Mouse (Mus musculus): ENCODE data around the gene Agr2. TPM values are rescaled to one million over a fixed set of nuclear protein-coding genes. Genes with fewer than 3 reads are reported as not detected.

The Agr2 gene
- polyA plus RNA-seq, 1 experiment from 2014 or later, result 6.9 TPM

DNA sequence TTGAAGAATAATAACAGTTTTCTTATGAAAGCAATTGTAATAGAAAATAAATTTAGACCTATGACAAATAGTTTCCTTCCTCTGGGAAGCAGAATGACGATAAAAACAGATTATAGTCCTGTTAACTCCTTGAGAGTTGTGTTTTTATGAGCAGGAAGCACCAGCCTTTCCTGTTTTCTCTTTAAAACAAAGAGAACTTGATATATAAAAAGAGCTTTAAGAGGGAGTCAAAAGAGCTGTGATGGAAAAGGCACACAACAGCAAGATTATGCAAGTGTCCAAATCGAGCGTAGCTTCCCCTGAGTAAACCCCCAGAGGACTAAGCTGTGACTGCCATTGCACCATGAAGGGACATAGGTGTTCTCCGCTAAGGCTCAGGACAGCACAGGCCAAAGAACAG lies 39.7 kb downstream of the Agr2 start:
- Histone ChIP-seq H3K36me3 (ENCODE audit: control insufficient read depth, insufficient read depth, low read length) (0 out of 2 replicates have a peak, but pooled peaks cover 2% of the 10 kb centered on the region), H3K9ac (ENCODE audit: low read length) (no peak overlapping the region), H3K4me1 (replicated peaks; ENCODE audit: control insufficient read depth, insufficient read depth, low read length) (peaks cover 19% of the 10 kb centered on the region), H3K27me3 (ENCODE audit: control insufficient read depth, insufficient read depth, low read depth, low read length) (no peaks in the 10 kb centered on the region), H3K9me3 (ENCODE audit: control insufficient read depth, low read length) (no peaks in the 10 kb centered on the region), H3K4me3 (ENCODE audit: low read length) (no peak overlapping the region), H3K4me2 (ENCODE audit: low read depth, low read length) (0 out of 2 replicates have a peak overlapping the region, but pooled peaks have one; percentile 25), H3K27ac (ENCODE audit: low read length) (peak overlapping the region; percentile 88)
- peak; percentile 21; the same call in 1 of the 2 replicates for ATAC-seq (ENCODE audit: low read depth)
- 59% methylated on average over 4 of the region's 4 CpGs for WGBS

- 93% methylated on average over 6 of the region's 6 CpGs for WGBS
- H3K9ac ChIP-seq (ENCODE audit: low read length), result no peak overlapping the region
Observed at GRCm38 (mm10) chr12:36035501-36035900, 42.8 kb downstream of the Agr2 start.

DNA sequence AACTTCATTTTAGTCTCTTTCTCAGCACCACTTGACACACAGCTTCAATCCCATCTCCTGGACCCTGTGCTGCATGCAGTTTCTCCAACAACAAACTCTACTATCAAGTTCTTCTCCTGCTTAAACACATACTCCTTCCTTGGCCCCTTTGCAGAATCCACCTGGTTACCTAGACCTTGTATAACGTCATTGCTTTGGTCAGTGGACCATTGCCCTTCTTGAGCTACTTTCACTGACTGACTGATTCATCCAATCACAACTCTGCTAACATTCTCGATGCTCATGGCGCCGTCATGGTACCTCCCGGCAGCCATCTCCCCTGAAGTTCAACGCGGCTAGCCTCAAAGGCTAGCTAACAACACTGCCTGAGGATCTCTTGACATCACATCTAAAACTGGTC lies 43.4 kb downstream of the Agr2 start:
- no peak for ATAC-seq (ENCODE audit: low read depth)
- Histone ChIP-seq H3K36me3 (ENCODE audit: control insufficient read depth, insufficient read depth, low read length) (0 out of 2 replicates have a peak, but pooled peaks cover 2% of the 10 kb centered on the region), H3K4me1 (replicated peaks; ENCODE audit: control insufficient read depth, insufficient read depth, low read length) (peaks cover 7% of the 10 kb centered on the region), H3K4me3 (ENCODE audit: low read length) (no peak overlapping the region), H3K4me2 (ENCODE audit: low read depth, low read length) (no peak overlapping the region), H3K9me3 (ENCODE audit: control insufficient read depth, low read length) (no peaks in the 10 kb centered on the region), H3K27ac (ENCODE audit: low read length) (no peak overlapping the region), H3K9ac (ENCODE audit: low read length) (no peak overlapping the region), H3K27me3 (ENCODE audit: control insufficient read depth, insufficient read depth, low read depth, low read length) (no peaks in the 10 kb centered on the region)
- WGBS, result 96% methylated on average over 7 of the region's 7 CpGs

More at GRCm38 (mm10) chr12:36035501-36035900, 42.8 kb downstream of the Agr2 start:
- no peak for ATAC-seq (ENCODE audit: low read depth)
- H3K36me3 ChIP-seq (ENCODE audit: control insufficient read depth, insufficient read depth, low read length), result 0 out of 2 replicates have a peak, but pooled peaks cover 2% of the 10 kb centered on the region
- H3K4me1 ChIP-seq (replicated peaks; ENCODE audit: control insufficient read depth, insufficient read depth, low read length), result peaks cover 12% of the 10 kb centered on the region
- H3K4me3 ChIP-seq (ENCODE audit: low read length), result no peak overlapping the region
- H3K27me3 ChIP-seq (ENCODE audit: control insufficient read depth, insufficient read depth, low read depth, low read length), result no peaks in the 10 kb centered on the region
- H3K4me2 ChIP-seq (ENCODE audit: low read depth, low read length), result no peak overlapping the region
- no peak overlapping the region for H3K27ac ChIP-seq (ENCODE audit: low read length)
- H3K9me3 ChIP-seq (ENCODE audit: control insufficient read depth, low read length), result no peaks in the 10 kb centered on the region

DNA sequence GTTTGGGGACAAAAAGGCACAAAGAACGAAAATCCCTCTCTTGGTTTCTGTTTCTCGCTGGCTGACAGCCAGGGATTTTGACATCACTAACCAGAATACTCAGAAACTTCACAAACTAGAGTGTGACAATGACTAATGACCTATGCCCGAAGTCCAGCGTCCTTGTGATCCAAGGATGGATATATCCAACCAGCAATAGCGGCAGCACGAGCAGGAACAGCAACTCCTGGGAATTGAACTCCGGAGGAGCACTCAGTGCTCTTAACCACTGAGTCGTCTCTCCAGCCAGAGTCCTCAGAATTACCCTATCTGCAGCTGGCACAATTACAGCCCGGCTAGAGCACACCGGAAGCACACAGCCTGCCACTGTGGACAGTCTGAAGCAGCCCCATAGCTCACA lies 44.1 kb downstream of the Agr2 start:
- no peaks in the 10 kb centered on the region for H3K9me3 ChIP-seq (ENCODE audit: control insufficient read depth, low read length)
- no peak for ATAC-seq (ENCODE audit: low read depth)
- 0 out of 2 replicates have a peak overlapping the region, but pooled peaks have one; percentile 24 for H3K9ac ChIP-seq (ENCODE audit: low read length)
- no peak overlapping the region for H3K27ac ChIP-seq (ENCODE audit: low read length)
- no peak overlapping the region for H3K4me3 ChIP-seq (ENCODE audit: low read length)
- no peaks in the 10 kb centered on the region; the same call in 1 of the 2 replicates for H3K27me3 ChIP-seq (ENCODE audit: control insufficient read depth, insufficient read depth, low read depth, low read length)
- WGBS, result 52% methylated on average over 10 of the region's 10 CpGs
- H3K4me2 ChIP-seq (ENCODE audit: low read depth, low read length), result no peak overlapping the region
- peaks cover 8% of the 10 kb centered on the region; the same call in 1 of the 2 replicates for H3K4me1 ChIP-seq (replicated peaks; ENCODE audit: control insufficient read depth, insufficient read depth, low read length)
- 0 out of 2 replicates have a peak, but pooled peaks cover 2% of the 10 kb centered on the region for H3K36me3 ChIP-seq (ENCODE audit: control insufficient read depth, insufficient read depth, low read length)

DNA sequence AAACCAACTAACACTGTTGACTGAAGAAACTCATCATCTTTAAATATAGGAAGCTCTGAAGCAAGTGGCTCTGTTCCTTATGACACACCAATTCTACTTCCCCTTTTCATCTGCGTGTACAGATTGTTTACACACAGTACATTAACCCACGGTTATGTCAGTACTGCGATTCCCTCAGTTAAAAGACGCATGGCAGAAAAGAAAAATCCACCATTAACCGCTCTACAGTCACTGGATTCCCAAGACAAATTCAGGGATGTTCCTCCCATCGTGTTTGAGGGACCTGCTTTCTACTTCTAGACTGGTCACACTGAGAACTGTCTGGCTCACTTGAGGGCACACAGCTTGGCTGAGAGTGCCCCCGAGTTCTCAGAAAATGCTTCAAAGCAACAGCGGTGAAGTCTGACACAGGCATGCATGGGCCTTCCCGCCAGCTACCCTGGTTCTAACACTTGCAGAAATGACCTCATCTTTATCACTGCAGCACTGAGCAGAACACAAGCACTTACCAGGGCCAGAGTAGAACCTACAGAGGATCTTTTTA lies 46.9 kb downstream of the Agr2 start:
- peak overlapping the region; percentile 44 for H3K4me2 ChIP-seq (ENCODE audit: low read depth, low read length)
- H3K36me3 ChIP-seq (ENCODE audit: control insufficient read depth, insufficient read depth, low read length), result no peaks in the 10 kb centered on the region
- ATAC-seq (ENCODE audit: low read depth), result no peak
- H3K27me3 ChIP-seq (ENCODE audit: control insufficient read depth, insufficient read depth, low read depth, low read length), result no peaks in the 10 kb centered on the region; the same call in 1 of the 2 replicates
- peak overlapping the region; percentile 26 for H3K4me3 ChIP-seq (ENCODE audit: low read length)
- H3K9ac ChIP-seq (ENCODE audit: low read length), result no peak overlapping the region
- WGBS, result 39% methylated on average over 9 of the region's 9 CpGs
- H3K9me3 ChIP-seq (ENCODE audit: control insufficient read depth, low read length), result no peaks in the 10 kb centered on the region
- H3K27ac ChIP-seq (ENCODE audit: low read length), result no peak overlapping the region
- H3K4me1 ChIP-seq (replicated peaks; ENCODE audit: control insufficient read depth, insufficient read depth, low read length), result peaks cover 9% of the 10 kb centered on the region; the same call in 1 of the 2 replicates

DNA sequence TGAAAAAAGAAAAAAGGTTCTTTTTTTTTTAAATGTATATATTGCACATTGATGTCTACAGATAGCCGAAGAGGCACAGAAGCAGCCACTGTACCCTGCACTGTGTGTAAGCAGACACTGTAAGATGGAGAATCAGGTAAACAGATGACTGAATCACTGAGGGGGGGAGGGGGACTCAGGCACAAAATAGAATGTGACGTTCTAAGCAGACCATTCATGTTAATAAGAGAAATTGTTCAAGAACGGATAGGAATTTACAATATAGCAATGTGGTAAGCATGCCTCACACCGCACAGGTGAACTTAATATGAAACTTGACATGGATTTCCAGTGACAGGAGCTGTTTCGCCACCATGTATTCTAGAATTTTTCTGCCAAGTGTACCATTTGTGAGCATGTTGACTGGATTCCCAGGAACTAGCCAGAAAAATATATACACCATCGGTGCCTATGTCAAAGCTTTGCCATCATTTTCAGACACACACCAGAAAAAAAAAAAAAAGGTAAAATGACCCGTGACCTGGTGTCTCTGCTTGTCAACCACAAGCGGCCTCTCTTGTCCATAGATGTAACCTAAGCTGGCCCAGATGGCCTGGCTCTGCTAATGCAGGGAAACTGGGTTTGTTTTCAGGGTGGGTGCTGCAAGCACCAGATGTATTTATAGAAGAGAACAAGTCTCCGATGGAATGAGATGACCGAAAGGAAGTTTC lies 48.0 kb downstream of the Agr2 start:
- H3K4me2 ChIP-seq (ENCODE audit: low read depth, low read length), result peak overlapping the region; percentile 97
- no peak for ATAC-seq (ENCODE audit: low read depth)
- H3K9me3 ChIP-seq (ENCODE audit: control insufficient read depth, low read length), result no peaks in the 10 kb centered on the region
- H3K9ac ChIP-seq (ENCODE audit: low read length), result peak overlapping the region; percentile 89
- peak overlapping the region; percentile 85 for H3K4me3 ChIP-seq (ENCODE audit: low read length)
- H3K4me1 ChIP-seq (replicated peaks; ENCODE audit: control insufficient read depth, insufficient read depth, low read length), result peaks cover 9% of the 10 kb centered on the region; the same call in 1 of the 2 replicates
- H3K27ac ChIP-seq (ENCODE audit: low read length), result peak overlapping the region; percentile 65
- 43% methylated on average over 10 of the region's 10 CpGs for WGBS
- no peaks in the 10 kb centered on the region; the same call in 1 of the 2 replicates for H3K27me3 ChIP-seq (ENCODE audit: control insufficient read depth, insufficient read depth, low read depth, low read length)
- H3K36me3 ChIP-seq (ENCODE audit: control insufficient read depth, insufficient read depth, low read length), result no peaks in the 10 kb centered on the region

GRCm38 (mm10) chr12:36041281-36041589 lies 48.5 kb downstream of the Agr2 start:
- peak overlapping the region; percentile 89 for H3K9ac ChIP-seq (ENCODE audit: low read length)
- WGBS, result 14% methylated on average over 4 of the region's 4 CpGs
- H3K27me3 ChIP-seq (ENCODE audit: control insufficient read depth, insufficient read depth, low read depth, low read length), result no peaks in the 10 kb centered on the region; the same call in 1 of the 2 replicates
- H3K4me1 ChIP-seq (replicated peaks; ENCODE audit: control insufficient read depth, insufficient read depth, low read length), result peaks cover 9% of the 10 kb centered on the region; the same call in 1 of the 2 replicates
- peak overlapping the region; percentile 65 for H3K27ac ChIP-seq (ENCODE audit: low read length)
- ATAC-seq (ENCODE audit: low read depth), result no peak
- H3K9me3 ChIP-seq (ENCODE audit: control insufficient read depth, low read length), result no peaks in the 10 kb centered on the region
- peak overlapping the region; percentile 85 for H3K4me3 ChIP-seq (ENCODE audit: low read length)
- no peaks in the 10 kb centered on the region for H3K36me3 ChIP-seq (ENCODE audit: control insufficient read depth, insufficient read depth, low read length)
- peak overlapping the region; percentile 97 for H3K4me2 ChIP-seq (ENCODE audit: low read depth, low read length)

GRCm38 (mm10) chr12:36041703-36042347 lies 49.1 kb downstream of the Agr2 start:
- WGBS, result under 1% methylated on average over 37 of the region's 50 CpGs
- H3K4me3 ChIP-seq (ENCODE audit: low read length), result peak overlapping the region; percentile 85
- H3K4me2 ChIP-seq (ENCODE audit: low read depth, low read length), result peak overlapping the region; percentile 97
- H3K4me1 ChIP-seq (replicated peaks; ENCODE audit: control insufficient read depth, insufficient read depth, low read length), result peaks cover 7% of the 10 kb centered on the region; the same call in 1 of the 2 replicates
- no peaks in the 10 kb centered on the region for H3K9me3 ChIP-seq (ENCODE audit: control insufficient read depth, low read length)
- peak overlapping the region; percentile 89 for H3K9ac ChIP-seq (ENCODE audit: low read length)
- no peaks in the 10 kb centered on the region for H3K36me3 ChIP-seq (ENCODE audit: control insufficient read depth, insufficient read depth, low read length)
- ATAC-seq (ENCODE audit: low read depth), result peak; percentile 73
- peak overlapping the region; percentile 78 for H3K27ac ChIP-seq (ENCODE audit: low read length)
- H3K27me3 ChIP-seq (ENCODE audit: control insufficient read depth, insufficient read depth, low read depth, low read length), result no peaks in the 10 kb centered on the region; the same call in 1 of the 2 replicates

GRCm38 (mm10) chr12:36042348-36042778 lies 49.7 kb downstream of the Agr2 start, which contains the start of gene Tspan13:
TSS of gene Tspan13 (minus strand) at chr12:36042500.
- Histone ChIP-seq H3K4me2 (ENCODE audit: low read depth, low read length) (peak within 1 kb of the TSS; percentile 97), H3K27ac (ENCODE audit: low read length) (peak within 1 kb of the TSS; percentile 78), H3K36me3 (ENCODE audit: control insufficient read depth, insufficient read depth, low read length) (no peaks in the 10 kb centered on the region), H3K4me1 (replicated peaks; ENCODE audit: control insufficient read depth, insufficient read depth, low read length) (peaks cover 5% of the 10 kb centered on the region; the same call in 1 of the 2 replicates), H3K9ac (ENCODE audit: low read length) (peak within 1 kb of the TSS; percentile 89), H3K9me3 (ENCODE audit: control insufficient read depth, low read length) (no peaks in the 10 kb centered on the region), H3K4me3 (ENCODE audit: low read length) (peak within 1 kb of the TSS; percentile 85), H3K27me3 (ENCODE audit: control insufficient read depth, insufficient read depth, low read depth, low read length) (no peaks in the 10 kb centered on the region; the same call in 1 of the 2 replicates)
- peak; percentile 97 for ATAC-seq (ENCODE audit: low read depth)
- WGBS, result under 1% methylated on average over 33 of the region's 35 CpGs

All from lung, embryonic 16.5 days (tissue).